Mouse (Mus musculus) liver, embryonic 14.5 days (tissue): ENCODE data around the gene Nudt21.

Source experiments
- CTCF ChIP-seq: IDR thresholded peaks from 2 replicates; pipeline ENCODE4 v1.5.1; 2016; ENCODE audit warnings: antibody characterized with exemption, low read depth, control low read depth
- EP300 ChIP-seq: IDR thresholded peaks from 2 replicates; pipeline ENCODE4 v1.6.1; 2016; ENCODE audit warnings: antibody characterized with exemption, low read depth

DNA sequence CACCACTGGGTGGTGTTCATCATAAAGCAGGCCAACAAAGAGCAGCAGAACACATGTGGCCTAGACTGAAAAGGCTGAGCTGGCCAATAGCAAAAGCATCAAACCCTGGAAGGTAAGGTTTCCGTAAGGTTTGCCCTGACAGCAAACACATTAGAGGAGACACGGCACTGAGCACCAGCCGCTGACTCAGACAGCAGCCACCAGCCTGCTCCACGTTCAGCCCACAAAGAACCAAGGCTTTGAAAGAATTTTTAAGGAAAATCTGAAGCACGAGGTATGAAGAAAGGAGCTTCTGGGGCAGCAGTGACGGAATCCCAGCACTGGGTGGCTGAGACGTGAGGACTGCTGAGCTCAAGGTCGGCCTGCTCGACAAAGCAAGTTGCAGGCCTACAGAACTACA, 32.7 kb downstream of the Nudt21 start:
- TF ChIP-seq CTCF: no peak
- TF ChIP-seq EP300: no peak
